Mouse (Mus musculus) MEL (cell line): Measurements from ENCODE around the gene Cdk2ap2.

Experiments
- CTCF ChIP-seq, 3 experiments: IDR thresholded peaks in 2 of 3; conservative IDR thresholded peaks in 1 of 3; 2 replicates each; pipeline ENCODE4 v1.5.1; 2011 to 2012; ENCODE audit warnings: low read length in 3 of 3, low read depth in 2 of 3, mild to moderate bottlenecking in 2 of 3, improper control_type of control experiment in 1 of 3, inconsistent platforms in 1 of 3, mixed read lengths in 1 of 3, moderate library complexity in 1 of 3; ENCODE audit not compliant: control insufficient read depth in 1 of 3, insufficient read depth in 1 of 3, poor library complexity in 1 of 3, severe bottlenecking in 1 of 3
- ELF1 ChIP-seq: IDR thresholded peaks from 2 replicates; pipeline ENCODE4 v1.6.1; 2014; ENCODE audit warnings: low read depth, mild to moderate bottlenecking, inconsistent platforms, low read length, improper control_type of control experiment, moderate library complexity
- EP300 ChIP-seq, 2 experiments: IDR thresholded peaks; 2 replicates each; pipeline ENCODE4 v1.6.1; 2011; ENCODE audit warnings: improper control_type of control experiment in 2 of 2, low read length in 2 of 2, low read depth in 1 of 2, mild to moderate bottlenecking in 1 of 2
- ZNF384 ChIP-seq: IDR thresholded peaks from 2 replicates; pipeline ENCODE4 v1.6.1; 2012; ENCODE audit warnings: low read depth, mild to moderate bottlenecking, inconsistent platforms, low read length, improper control_type of control experiment

DNA sequence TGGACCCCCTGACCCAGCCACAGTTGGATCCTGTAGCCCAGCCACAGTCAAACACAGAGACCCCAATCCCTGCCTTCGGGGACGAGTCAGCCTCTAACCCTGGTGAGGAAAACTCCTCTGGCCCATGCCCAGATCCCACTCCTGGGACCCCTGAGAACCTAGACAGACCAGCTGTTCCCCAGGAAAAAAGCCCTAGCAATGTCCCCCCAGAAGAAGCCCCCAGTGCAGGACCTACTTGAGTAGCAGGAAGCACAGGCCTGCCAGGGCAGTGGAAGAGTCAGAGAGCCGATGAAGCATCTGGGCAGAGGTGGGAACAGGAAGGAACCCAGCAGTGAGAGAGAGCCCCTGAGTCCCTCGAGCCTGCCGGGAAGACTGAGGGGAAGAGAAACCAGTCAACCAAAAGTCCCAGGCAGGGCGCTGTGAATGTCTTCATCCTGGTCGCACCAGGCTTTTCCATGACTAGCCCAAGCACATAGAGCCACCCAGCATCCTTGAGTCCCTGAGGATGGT is 46.8 kb downstream of the Cdk2ap2 start, which contains the start of gene Cabp4:
- no peak for TF ChIP-seq ZNF384
- TF ChIP-seq ELF1 = no peak
- no peak for TF ChIP-seq CTCF (IDR thresholded peaks at IDR 0.05 in 2 of 3, conservative IDR thresholded peaks at IDR 0.05 in 1 of 3; ENCODE audit: control insufficient read depth in 1 of 3, insufficient read depth in 1 of 3, low read depth in 2 of 3, low read length in 3 of 3, poor library complexity in 1 of 3, severe bottlenecking in 1 of 3)
- no peak for TF ChIP-seq EP300 (IDR thresholded peaks at IDR 0.05; ENCODE audit: low read depth in 1 of 2, low read length in 2 of 2)
